Mouse (Mus musculus): ENCODE data around the gene Arfgef3. TPM values are rescaled to one million over a fixed set of nuclear protein-coding genes. Genes with fewer than 3 reads are reported as not detected.

Arfgef3 gene
- polyA plus RNA-seq, 1 experiment from 2014 or later: 0.99 TPM

- Histone ChIP-seq H3K4me1 (replicated peaks) (no peaks in the 10 kb centered on the region), H3K27ac (no peak overlapping the region), H3K36me3 (no peaks in the 10 kb centered on the region), H3K9me3 (no peaks in the 10 kb centered on the region), H3K4me3 (no peak overlapping the region), H3K27me3 (ENCODE audit: insufficient read depth, poor library complexity, severe bottlenecking) (no peaks in the 10 kb centered on the region)
- no peak for DNase-seq (ENCODE audit: low spot score)
- 90% methylated on average over 6 of the region's 6 CpGs for WGBS
Observed at GRCm38 (mm10) chr10:18710949-18711348, 32.8 kb downstream of the Arfgef3 start.

- DNase-seq (ENCODE audit: low spot score): no peak
- WGBS: 92% methylated on average over 2 of the region's 2 CpGs
- Histone ChIP-seq H3K9me3 (no peaks in the 10 kb centered on the region), H3K27me3 (ENCODE audit: insufficient read depth, poor library complexity, severe bottlenecking) (no peaks in the 10 kb centered on the region), H3K36me3 (no peaks in the 10 kb centered on the region), H3K27ac (no peak overlapping the region), H3K4me1 (replicated peaks) (no peaks in the 10 kb centered on the region), H3K4me3 (no peak overlapping the region)
Observed at GRCm38 (mm10) chr10:18709836-18710235, 33.9 kb downstream of the Arfgef3 start.

GRCm38 (mm10) chr10:18708641-18709040, 35.1 kb downstream of the Arfgef3 start:
- Histone ChIP-seq H3K27ac (no peak overlapping the region), H3K4me3 (no peak overlapping the region), H3K36me3 (no peaks in the 10 kb centered on the region), H3K4me1 (replicated peaks) (no peaks in the 10 kb centered on the region), H3K9me3 (no peaks in the 10 kb centered on the region), H3K27me3 (ENCODE audit: insufficient read depth, poor library complexity, severe bottlenecking) (no peaks in the 10 kb centered on the region)
- 91% methylated on average over 1 of the region's 1 CpGs for WGBS
- no peak for DNase-seq (ENCODE audit: low spot score)

DNA sequence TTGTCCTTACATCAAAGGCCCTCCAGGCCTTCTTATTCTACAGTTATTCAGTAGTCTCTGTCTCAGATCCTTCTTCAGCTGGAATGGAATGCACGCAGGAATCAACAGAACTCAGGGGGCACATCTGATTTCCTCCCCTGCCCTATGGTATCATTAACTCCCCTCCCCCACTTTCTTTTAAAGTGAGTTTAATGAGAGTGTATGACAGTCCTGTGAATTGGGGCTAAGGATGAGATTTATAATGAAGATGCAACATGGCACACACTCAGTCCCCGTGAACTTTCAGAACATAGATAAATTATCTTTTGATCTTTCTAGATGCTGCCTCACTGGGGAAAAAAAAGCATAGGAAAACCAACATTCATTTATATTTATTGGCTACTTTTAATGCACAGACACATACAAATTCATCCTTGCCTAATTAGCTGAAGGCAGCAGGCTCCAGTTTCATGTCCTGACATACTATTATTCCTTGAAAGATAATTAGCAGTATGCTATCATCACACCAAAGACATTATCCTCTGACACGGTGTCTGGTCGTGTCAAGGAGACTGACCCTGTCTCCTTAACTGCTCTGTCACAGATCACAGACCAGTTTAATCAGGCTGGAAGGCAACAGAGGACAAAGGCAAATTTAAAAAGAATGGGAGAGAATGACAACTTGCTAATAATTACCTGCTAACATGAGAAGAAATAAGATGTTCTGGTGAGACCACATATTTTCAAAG, 39.2 kb downstream of the Arfgef3 start:
- Histone ChIP-seq H3K9me3 (no peaks in the 10 kb centered on the region), H3K27ac (no peak overlapping the region), H3K36me3 (no peaks in the 10 kb centered on the region), H3K4me3 (no peak overlapping the region), H3K4me1 (replicated peaks) (no peaks in the 10 kb centered on the region), H3K27me3 (ENCODE audit: insufficient read depth, poor library complexity, severe bottlenecking) (no peaks in the 10 kb centered on the region)
- no peak for DNase-seq (ENCODE audit: low spot score)
- WGBS: 73% methylated on average over 4 of the region's 4 CpGs

DNA sequence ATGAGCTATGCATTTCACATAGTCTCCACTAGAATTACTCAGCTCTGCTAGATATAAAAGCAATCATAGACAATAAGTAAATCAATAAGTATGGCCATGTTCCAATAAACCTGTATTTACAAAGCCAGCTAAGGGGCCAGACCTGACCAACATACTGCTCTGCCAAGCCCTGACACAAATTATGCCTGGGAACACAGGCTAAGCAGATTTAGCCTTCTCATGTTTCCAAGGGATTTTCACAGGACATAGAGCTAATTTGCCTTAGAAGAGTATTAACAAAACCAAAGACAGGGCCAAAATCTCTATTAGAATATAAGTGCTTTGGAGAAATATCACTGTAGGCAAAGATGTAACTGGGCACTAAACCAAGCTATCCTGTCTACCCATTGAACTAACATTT, 42.2 kb downstream of the Arfgef3 start:
- Histone ChIP-seq H3K4me3 (no peak overlapping the region), H3K9me3 (no peaks in the 10 kb centered on the region), H3K4me1 (replicated peaks) (peaks cover 2% of the 10 kb centered on the region; the same call in 1 of the 2 replicates), H3K27me3 (ENCODE audit: insufficient read depth, poor library complexity, severe bottlenecking) (no peaks in the 10 kb centered on the region), H3K27ac (no peak overlapping the region), H3K36me3 (no peaks in the 10 kb centered on the region)
- no peak for DNase-seq (ENCODE audit: low spot score)

- Histone ChIP-seq H3K4me3 (no peak overlapping the region), H3K27me3 (ENCODE audit: insufficient read depth, poor library complexity, severe bottlenecking) (no peaks in the 10 kb centered on the region), H3K27ac (no peak overlapping the region), H3K4me1 (replicated peaks) (peaks cover 8% of the 10 kb centered on the region; the same call in 1 of the 2 replicates), H3K9me3 (no peaks in the 10 kb centered on the region), H3K36me3 (no peaks in the 10 kb centered on the region)
- whole genome bisulfite sequencing: 88% methylated on average over 2 of the region's 2 CpGs
- no peak for DNase-seq (ENCODE audit: low spot score)
Observed at GRCm38 (mm10) chr10:18700117-18700516, 43.6 kb downstream of the Arfgef3 start.

DNA sequence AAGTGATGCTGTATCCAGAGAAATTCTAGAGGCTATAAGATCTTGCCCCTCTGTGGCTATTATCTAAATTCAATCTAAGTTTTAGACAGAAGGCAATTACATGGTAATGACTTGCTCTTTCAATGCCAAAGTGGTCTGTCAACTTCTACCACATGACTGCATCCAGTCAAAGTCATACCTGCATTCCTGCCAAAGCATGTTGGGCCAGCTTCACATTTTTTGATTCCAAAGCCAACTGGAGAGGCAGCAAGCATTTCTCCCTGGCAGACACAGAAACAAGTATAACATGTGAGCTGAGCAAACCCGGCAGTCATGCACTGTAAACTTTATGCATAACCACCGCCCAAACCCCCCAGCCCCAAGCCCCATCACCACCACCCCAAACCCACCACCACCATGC, 44.6 kb downstream of the Arfgef3 start:
- WGBS: 98% methylated on average over 2 of the region's 2 CpGs
- H3K27me3 ChIP-seq (ENCODE audit: insufficient read depth, poor library complexity, severe bottlenecking): no peaks in the 10 kb centered on the region
- H3K36me3 ChIP-seq: no peaks in the 10 kb centered on the region
- H3K27ac ChIP-seq: no peak overlapping the region
- H3K4me1 ChIP-seq (replicated peaks): peaks cover 8% of the 10 kb centered on the region; the same call in 1 of the 2 replicates
- H3K9me3 ChIP-seq: no peaks in the 10 kb centered on the region
- no peak overlapping the region for H3K4me3 ChIP-seq
- DNase-seq (ENCODE audit: low spot score): no peak

GRCm38 (mm10) chr10:18696461-18696860, 47.3 kb downstream of the Arfgef3 start:
- H3K36me3 ChIP-seq: no peaks in the 10 kb centered on the region
- H3K9me3 ChIP-seq: no peaks in the 10 kb centered on the region
- no peak overlapping the region for H3K4me3 ChIP-seq
- H3K27me3 ChIP-seq (ENCODE audit: insufficient read depth, poor library complexity, severe bottlenecking): no peaks in the 10 kb centered on the region
- H3K27ac ChIP-seq: no peak overlapping the region
- WGBS: 63% methylated on average over 6 of the region's 6 CpGs
- DNase-seq (ENCODE audit: low spot score): no peak
- H3K4me1 ChIP-seq (replicated peaks): peaks cover 8% of the 10 kb centered on the region; the same call in 1 of the 2 replicates

GRCm38 (mm10) chr10:18688234-18688633, 55.5 kb downstream of the Arfgef3 start:
- no peak overlapping the region for H3K4me3 ChIP-seq
- H3K9me3 ChIP-seq: no peaks in the 10 kb centered on the region
- no peak for DNase-seq (ENCODE audit: low spot score)
- no peaks in the 10 kb centered on the region for H3K4me1 ChIP-seq (replicated peaks)
- no peaks in the 10 kb centered on the region for H3K27me3 ChIP-seq (ENCODE audit: insufficient read depth, poor library complexity, severe bottlenecking)
- H3K36me3 ChIP-seq: no peaks in the 10 kb centered on the region
- H3K27ac ChIP-seq: no peak overlapping the region
- 89% methylated on average over 2 of the region's 2 CpGs for WGBS

DNA sequence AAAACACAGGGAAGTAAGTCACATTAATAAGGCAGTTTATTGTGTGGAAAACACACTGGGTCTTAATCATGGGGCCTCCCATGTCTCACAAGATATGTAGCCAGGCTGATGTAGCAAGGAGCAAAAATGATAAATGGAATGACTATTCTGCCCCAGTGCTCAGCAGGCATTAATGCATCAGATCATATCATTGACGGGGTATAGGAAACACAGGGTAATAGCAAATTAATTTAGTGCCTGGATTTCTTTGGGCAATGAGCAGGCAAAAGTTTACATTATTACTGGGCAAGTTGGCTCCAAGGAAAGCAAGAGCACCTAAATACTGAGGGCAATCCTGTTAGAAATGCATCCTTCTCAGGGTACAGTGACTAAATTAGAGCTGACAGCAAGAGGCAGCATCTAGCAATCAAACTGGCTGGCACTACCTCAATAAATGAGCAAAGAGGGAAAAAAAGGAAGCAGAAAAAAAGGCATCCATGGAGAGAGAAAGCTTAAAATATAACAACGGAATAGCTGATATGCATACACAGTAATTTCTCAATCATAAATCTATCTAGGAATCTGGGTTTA, 62.3 kb downstream of the Arfgef3 start:
- H3K9me3 ChIP-seq: 0 out of 2 replicates have a peak, but pooled peaks cover under 1% of the 10 kb centered on the region
- DNase-seq (ENCODE audit: low spot score): no peak
- H3K4me1 ChIP-seq (replicated peaks): no peaks in the 10 kb centered on the region
- WGBS: 90% methylated on average over 2 of the region's 2 CpGs
- H3K36me3 ChIP-seq: no peaks in the 10 kb centered on the region
- H3K27ac ChIP-seq: no peak overlapping the region
- no peaks in the 10 kb centered on the region for H3K27me3 ChIP-seq (ENCODE audit: insufficient read depth, poor library complexity, severe bottlenecking)
- H3K4me3 ChIP-seq: no peak overlapping the region

DNA sequence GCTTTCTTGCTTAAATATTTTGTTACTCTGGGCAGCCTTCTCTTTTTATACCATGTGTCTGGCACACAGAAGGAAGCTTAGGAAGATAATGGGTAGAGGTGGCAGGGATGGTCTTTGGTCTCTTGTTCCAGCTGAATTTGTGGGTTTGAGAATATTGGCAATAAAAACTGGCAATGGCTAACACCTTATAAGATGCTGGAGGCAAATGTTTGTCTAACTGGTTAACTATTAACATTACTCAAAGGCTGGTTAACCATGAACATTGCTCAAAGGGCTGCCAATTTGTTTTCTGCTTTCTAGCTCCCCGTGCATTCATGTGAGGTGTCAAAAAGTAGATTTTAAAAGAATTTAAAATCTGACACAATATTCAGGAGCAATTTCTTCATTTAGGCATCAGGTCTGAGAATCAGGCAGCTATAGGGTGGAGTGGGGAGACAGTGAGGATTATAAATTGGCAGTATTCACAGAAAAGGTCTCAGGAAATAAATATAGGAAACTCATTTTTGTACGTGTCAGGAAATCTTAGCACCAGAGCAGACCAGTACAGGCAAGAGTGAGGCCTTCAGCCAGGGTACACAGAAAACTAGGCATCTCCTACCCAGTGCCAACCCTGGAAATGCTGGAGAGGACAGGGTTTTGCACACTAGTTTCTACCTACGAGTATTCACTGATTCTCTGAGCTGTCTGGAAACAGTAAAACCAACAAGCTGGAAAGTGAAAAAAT, 62.9 kb downstream of the Arfgef3 start:
- H3K4me3 ChIP-seq: no peak overlapping the region
- no peak overlapping the region for H3K27ac ChIP-seq
- WGBS: 80% methylated on average over 3 of the region's 3 CpGs

DNA sequence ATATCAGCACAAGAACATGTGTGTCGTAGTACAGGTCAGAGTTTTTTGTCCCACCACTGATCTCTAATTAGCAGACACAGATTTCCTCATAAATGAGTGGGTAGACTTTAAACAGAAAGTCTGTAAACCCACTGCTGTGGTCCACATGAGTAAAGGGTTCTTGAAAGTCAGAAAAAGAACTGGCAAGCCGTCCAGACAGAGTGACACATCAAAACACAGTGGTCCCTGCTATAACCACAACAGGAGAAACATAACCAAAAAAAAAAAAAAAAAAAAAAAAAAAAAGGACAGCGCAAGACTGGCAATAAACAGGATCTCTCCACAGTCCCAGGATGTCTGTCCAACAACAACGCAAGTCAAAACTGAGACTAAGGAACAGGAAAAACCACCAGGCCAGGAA, 64.9 kb downstream of the Arfgef3 start:
- peaks cover 16% of the 10 kb centered on the region for H3K9me3 ChIP-seq
- H3K36me3 ChIP-seq: no peaks in the 10 kb centered on the region
- WGBS: 88% methylated on average over 4 of the region's 4 CpGs
- no peaks in the 10 kb centered on the region for H3K27me3 ChIP-seq (ENCODE audit: insufficient read depth, poor library complexity, severe bottlenecking)
- H3K4me1 ChIP-seq (replicated peaks): no peaks in the 10 kb centered on the region
- H3K27ac ChIP-seq: no peak overlapping the region
- H3K4me3 ChIP-seq: no peak overlapping the region
- DNase-seq (ENCODE audit: low spot score): no peak

More for the DNA sequence above, 62.9 kb downstream of the Arfgef3 start:
- H3K36me3 ChIP-seq: no peaks in the 10 kb centered on the region
- no peak for DNase-seq (ENCODE audit: low spot score)
- H3K27me3 ChIP-seq (ENCODE audit: insufficient read depth, poor library complexity, severe bottlenecking): no peaks in the 10 kb centered on the region
- 0 out of 2 replicates have a peak, but pooled peaks cover 5% of the 10 kb centered on the region for H3K9me3 ChIP-seq
- H3K4me1 ChIP-seq (replicated peaks): no peaks in the 10 kb centered on the region

- DNase-seq (ENCODE audit: low spot score): no peak
- WGBS: 95% methylated on average over 11 of the region's 11 CpGs
- H3K27ac ChIP-seq: no peak overlapping the region
- no peak overlapping the region for H3K4me3 ChIP-seq
- H3K4me1 ChIP-seq (replicated peaks): no peaks in the 10 kb centered on the region
- H3K36me3 ChIP-seq: no peaks in the 10 kb centered on the region
- peaks cover 4% of the 10 kb centered on the region; the same call in 1 of the 2 replicates for H3K9me3 ChIP-seq
- no peaks in the 10 kb centered on the region for H3K27me3 ChIP-seq (ENCODE audit: insufficient read depth, poor library complexity, severe bottlenecking)
Observed at GRCm38 (mm10) chr10:18664794-18665193, 79.0 kb downstream of the Arfgef3 start.
